Mouse (Mus musculus) midbrain, embryonic 14.5 days (tissue): Measurements from ENCODE around the gene Phc2. TPM values are rescaled to one million over a fixed set of nuclear protein-coding genes. Genes with fewer than 3 reads are reported as not detected.

Experiments used
- ATAC-seq: fragments of 200-750 bp; cut with Nextera tagmentation; 2 replicates; pipeline ENCODE4 v1.8.0; 2017; ENCODE audit warnings: moderate number of reproducible peaks, moderate library complexity; ENCODE audit not compliant: low FRiP score, low TSS enrichment
- DNase-seq: peaks from one replicate; pipeline ENCODE4 v3.0.0-alpha.2; 2015
- H3K27ac ChIP-seq: fragments of 300-500 bp; sonication (generic); replicated peaks from 2 replicates; pipeline ENCODE4 v1.5.1; 2014; ENCODE audit warnings: mild to moderate bottlenecking, low read depth, low read length, moderate library complexity
- H3K27me3 ChIP-seq: fragments of 300-500 bp; sonication (generic); 2 replicates; pipeline ENCODE4 v1.6.1; 2014; ENCODE audit warnings: low read length, control low read depth, mixed read lengths; ENCODE audit not compliant: control insufficient read depth, insufficient read depth
- H3K36me3 ChIP-seq: fragments of 300-500 bp; sonication (generic); 2 replicates; pipeline ENCODE4 v1.6.1; 2014; ENCODE audit warnings: low read length, control low read depth; ENCODE audit not compliant: control insufficient read depth, insufficient read depth
- H3K4me1 ChIP-seq: fragments of 300-500 bp; sonication (generic); 2 replicates; pipeline ENCODE4 v1.6.1; 2014; ENCODE audit warnings: mild to moderate bottlenecking, antibody characterized with exemption, low read length, control low read depth; ENCODE audit not compliant: control insufficient read depth, insufficient read depth
- H3K4me2 ChIP-seq: fragments of 300-500 bp; sonication (generic); 2 replicates; pipeline ENCODE4 v1.6.1; 2014; ENCODE audit warnings: mild to moderate bottlenecking, low read length, moderate library complexity
- H3K4me3 ChIP-seq: fragments of 300-500 bp; sonication (generic); replicated peaks from 2 replicates; pipeline ENCODE4 v1.5.1; 2014; ENCODE audit warnings: low read depth, low read length
- H3K9ac ChIP-seq: fragments of 300-500 bp; sonication (generic); replicated peaks from 2 replicates; pipeline ENCODE4 v1.6.1; 2014; ENCODE audit warnings: mild to moderate bottlenecking, low read length, moderate library complexity
- H3K9me3 ChIP-seq: fragments of 300-500 bp; sonication (generic); 2 replicates; pipeline ENCODE4 v1.6.1; 2016; ENCODE audit warnings: low read length, control low read depth, mixed read lengths; ENCODE audit not compliant: control insufficient read depth
- WGBS: fragments of 180-500 bp; shearing (Covaris S2); extraction: QIAGEN DNeasy Blood & Tissue Kit; methylation state at CpG from one replicate; pipeline ENCODE4 v1.1.7; 2014; 5-methylcytosine and 5-hydroxymethylcytosine counted together
- polyA plus RNA-seq: library from polyadenylated mRNA; unstranded; fragments of >200 nt; fragmentation: Nextera tagmentation; extraction: Ambion mirVana; gene quantifications from 2 replicates; pipeline ENCODE4 v1.2.1, GENCODE M21; 2014

The Phc2 gene
- polyA plus RNA-seq, 1 experiment from 2014 or later = 48.4 TPM

- ATAC-seq = no peak
- DNase-seq = no peak
- H3K4me1 ChIP-seq = no peaks in the 10 kb centered on the region
- 0 out of 2 replicates have a peak overlapping the region, but pooled peaks have one; percentile 20 for H3K27ac ChIP-seq
- no peak overlapping the region for H3K9ac ChIP-seq
- H3K9me3 ChIP-seq = no peaks in the 10 kb centered on the region
- H3K27me3 ChIP-seq = no peaks in the 10 kb centered on the region
- peaks cover 66% of the 10 kb centered on the region for H3K36me3 ChIP-seq
- 80% methylated on average over 7 of the region's 7 CpGs for WGBS
- H3K4me2 ChIP-seq = no peak overlapping the region
- no peak overlapping the region for H3K4me3 ChIP-seq
These were observed 99.1 kb downstream of the Phc2 start for GRCm38 (mm10) chr4:128753571-128753970.

DNA sequence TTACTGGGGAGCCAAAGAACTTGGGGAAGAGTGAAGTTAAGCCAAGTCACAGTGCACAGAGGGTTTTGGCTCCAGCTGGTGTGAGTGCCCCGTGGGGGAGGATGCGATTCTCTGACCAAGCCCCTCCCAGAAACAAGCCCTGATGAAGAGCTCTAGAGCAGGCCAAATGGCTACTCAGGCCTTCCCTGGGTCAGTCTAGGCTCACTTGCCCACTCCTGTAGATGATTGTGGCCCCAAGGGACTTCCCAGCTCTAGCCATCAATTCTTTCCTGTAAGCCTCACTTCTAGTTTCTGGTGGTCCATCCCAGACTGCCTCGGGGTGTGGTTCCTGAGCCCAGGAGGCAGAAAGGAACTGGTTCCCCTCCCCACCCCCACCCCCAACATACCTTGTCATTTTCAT, 100.6 kb downstream of the Phc2 start, which contains the start of gene A3galt2:
Gene A3galt2, plus strand, starts transcription at position 301 of the 400 bp plus-strand sequence.
- ATAC-seq = no peak
- Histone ChIP-seq H3K9me3 (no peaks in the 10 kb centered on the region), H3K36me3 (peaks cover 51% of the 10 kb centered on the region), H3K4me1 (no peaks in the 10 kb centered on the region), H3K27me3 (no peaks in the 10 kb centered on the region), H3K4me2 (no peak within 1 kb of the TSS), H3K4me3 (no peak within 1 kb of the TSS), H3K9ac (no peak within 1 kb of the TSS), H3K27ac (peak within 1 kb of the TSS; percentile 53)
- WGBS = 74% methylated on average over 3 of the region's 3 CpGs
- no peak for DNase-seq

- H3K4me3 ChIP-seq = no peak overlapping the region
- H3K9ac ChIP-seq = no peak overlapping the region
- DNase-seq = no peak
- peak overlapping the region; percentile 53 for H3K27ac ChIP-seq
- H3K9me3 ChIP-seq = no peaks in the 10 kb centered on the region
- no peak overlapping the region for H3K4me2 ChIP-seq
- H3K27me3 ChIP-seq = no peaks in the 10 kb centered on the region
- H3K36me3 ChIP-seq = peaks cover 43% of the 10 kb centered on the region
- 75% methylated on average over 7 of the region's 7 CpGs for WGBS
- no peak for ATAC-seq
- no peaks in the 10 kb centered on the region for H3K4me1 ChIP-seq
These were observed 101.4 kb downstream of the Phc2 start for GRCm38 (mm10) chr4:128755900-128756299.

DNA sequence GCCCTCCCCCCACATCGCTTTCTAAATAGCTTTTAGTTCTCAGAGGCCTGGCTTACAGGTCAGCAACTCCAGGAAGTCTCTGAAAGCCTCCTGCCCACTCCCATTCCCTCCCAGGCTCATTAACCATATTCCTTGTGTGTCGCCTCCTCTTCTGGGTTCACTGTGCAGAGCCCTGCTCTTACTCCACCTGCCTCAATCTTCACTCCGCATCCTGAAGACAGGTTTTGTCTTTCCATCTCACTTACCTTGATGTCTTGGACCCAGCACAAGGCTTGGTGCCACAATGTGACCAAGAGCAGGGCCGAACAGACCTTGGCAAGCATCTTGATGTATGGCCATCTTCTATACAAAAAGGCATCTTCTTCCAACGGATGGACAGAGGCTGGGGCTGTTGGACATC, 104.7 kb downstream of the Phc2 start:
- no peak overlapping the region for H3K4me2 ChIP-seq
- ATAC-seq = no peak
- H3K4me3 ChIP-seq = no peak overlapping the region
- H3K27ac ChIP-seq = no peak overlapping the region
- DNase-seq = no peak
- H3K27me3 ChIP-seq = no peaks in the 10 kb centered on the region
- no peak overlapping the region for H3K9ac ChIP-seq
- WGBS = 88% methylated on average over 5 of the region's 5 CpGs
- H3K9me3 ChIP-seq = 0 out of 2 replicates have a peak, but pooled peaks cover 7% of the 10 kb centered on the region
- H3K4me1 ChIP-seq = no peaks in the 10 kb centered on the region
- peaks cover 10% of the 10 kb centered on the region; the same call in 1 of the 2 replicates for H3K36me3 ChIP-seq

DNA sequence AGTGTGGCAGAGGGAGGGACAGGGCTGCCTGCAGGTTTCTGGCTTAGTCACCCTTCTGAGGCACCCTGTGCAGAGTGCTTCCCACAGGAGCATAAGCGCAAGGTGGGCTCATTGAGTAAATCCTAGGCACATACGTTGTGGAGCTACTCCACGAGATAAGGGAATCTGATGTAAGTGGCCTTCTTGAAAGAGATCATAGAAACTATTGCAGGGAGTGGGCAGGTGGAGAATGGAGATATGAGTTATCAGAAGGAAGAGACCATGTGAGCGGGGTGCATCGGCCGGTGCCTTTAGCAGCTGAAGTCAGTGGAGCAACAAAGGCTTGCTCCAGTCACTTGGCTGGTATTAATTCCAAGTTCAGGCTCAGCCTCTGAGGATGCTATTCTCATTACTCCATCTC, 105.5 kb downstream of the Phc2 start:
- H3K9me3 ChIP-seq = 0 out of 2 replicates have a peak, but pooled peaks cover 7% of the 10 kb centered on the region
- no peaks in the 10 kb centered on the region for H3K4me1 ChIP-seq
- no peaks in the 10 kb centered on the region for H3K27me3 ChIP-seq
- no peak overlapping the region for H3K27ac ChIP-seq
- H3K4me2 ChIP-seq = no peak overlapping the region
- H3K9ac ChIP-seq = no peak overlapping the region
- no peak overlapping the region for H3K4me3 ChIP-seq
- no peak for DNase-seq
- WGBS = 92% methylated on average over 6 of the region's 6 CpGs
- no peak for ATAC-seq
- peaks cover 6% of the 10 kb centered on the region; the same call in 1 of the 2 replicates for H3K36me3 ChIP-seq

DNA sequence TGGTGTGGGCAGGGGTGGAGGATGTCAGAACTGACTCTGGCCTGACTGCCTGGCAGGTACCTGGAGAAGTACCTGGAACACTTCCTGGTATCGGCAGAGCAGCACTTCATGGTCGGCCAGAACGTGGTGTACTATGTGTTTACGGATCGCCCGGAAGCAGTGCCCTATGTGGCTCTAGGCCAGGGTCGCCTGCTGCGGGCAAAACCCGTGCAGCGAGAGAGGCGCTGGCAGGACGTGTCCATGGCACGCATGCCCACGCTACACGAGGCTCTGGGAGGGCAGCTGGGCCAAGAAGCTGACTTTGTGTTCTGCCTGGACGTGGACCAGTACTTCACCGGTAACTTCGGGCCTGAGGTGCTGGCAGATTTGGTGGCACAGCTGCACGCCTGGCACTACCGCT, 112.4 kb downstream of the Phc2 start:
- no peak for DNase-seq
- Histone ChIP-seq H3K27me3 (no peaks in the 10 kb centered on the region), H3K27ac (no peak overlapping the region), H3K9ac (no peak overlapping the region), H3K4me2 (no peak overlapping the region), H3K4me3 (no peak overlapping the region), H3K4me1 (no peaks in the 10 kb centered on the region), H3K9me3 (0 out of 2 replicates have a peak, but pooled peaks cover 7% of the 10 kb centered on the region), H3K36me3 (peaks cover 2% of the 10 kb centered on the region)
- WGBS = 96% methylated on average over 20 of the region's 20 CpGs
- no peak for ATAC-seq

- H3K4me2 ChIP-seq = no peak overlapping the region
- H3K4me3 ChIP-seq = no peak overlapping the region
- ATAC-seq (no peak), DNase-seq (no peak)
- H3K27me3 ChIP-seq = no peaks in the 10 kb centered on the region
- H3K36me3 ChIP-seq = peaks cover 12% of the 10 kb centered on the region
- WGBS = 81% methylated on average over 13 of the region's 13 CpGs
- H3K27ac ChIP-seq = no peak overlapping the region
- H3K9me3 ChIP-seq = 0 out of 2 replicates have a peak, but pooled peaks cover 3% of the 10 kb centered on the region
- H3K4me1 ChIP-seq = no peaks in the 10 kb centered on the region
- no peak overlapping the region for H3K9ac ChIP-seq
These were observed 113.6 kb downstream of the Phc2 start for GRCm38 (mm10) chr4:128768120-128768519.

DNA sequence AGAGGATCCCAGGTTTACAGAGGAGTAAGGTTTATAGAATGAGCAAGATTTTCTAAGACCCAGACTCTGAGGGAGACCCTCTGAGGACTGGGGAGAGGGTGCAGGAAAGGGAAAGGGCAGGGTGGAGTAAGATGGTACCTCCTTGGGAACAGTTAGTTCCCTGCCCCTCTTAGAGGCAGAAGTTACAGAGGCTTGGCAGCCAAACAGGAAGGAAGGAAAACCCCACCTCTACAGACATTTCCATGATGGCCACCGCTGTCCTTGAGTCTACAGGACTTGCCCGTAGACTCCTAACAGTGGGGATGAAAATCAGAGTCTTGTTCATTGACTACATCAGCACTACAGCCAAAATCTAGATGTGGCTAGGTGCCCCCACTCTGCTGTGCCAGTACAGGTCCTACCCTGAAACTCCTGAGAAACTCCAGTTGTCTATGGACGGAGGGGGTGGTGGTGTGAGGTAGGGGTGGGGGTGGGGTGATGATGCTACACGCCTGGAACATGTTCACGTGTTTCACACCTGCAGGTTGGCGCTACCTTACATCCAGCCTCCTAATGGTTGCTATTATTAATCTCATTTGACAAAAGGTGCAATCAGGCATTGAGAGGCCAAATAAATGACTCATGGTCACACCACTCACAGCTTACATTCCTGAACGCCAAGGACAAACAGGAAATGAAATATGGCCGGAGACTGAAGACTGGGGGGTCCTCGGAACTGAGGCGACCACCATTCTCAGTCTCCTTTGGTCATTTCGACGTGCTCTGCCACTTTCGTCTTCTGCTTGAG, 115.3 kb downstream of the Phc2 start:
- 88% methylated on average over 13 of the region's 13 CpGs for WGBS
- DNase-seq (no peak), ATAC-seq (no peak)
- Histone ChIP-seq H3K27ac (no peak overlapping the region), H3K27me3 (no peaks in the 10 kb centered on the region), H3K9ac (no peak overlapping the region), H3K9me3 (no peaks in the 10 kb centered on the region), H3K4me1 (no peaks in the 10 kb centered on the region), H3K36me3 (peaks cover 28% of the 10 kb centered on the region), H3K4me3 (no peak overlapping the region), H3K4me2 (no peak overlapping the region)

GRCm38 (mm10) chr4:128770698-128771097, 116.2 kb downstream of the Phc2 start:
- H3K4me1 ChIP-seq = no peaks in the 10 kb centered on the region
- WGBS = 88% methylated on average over 5 of the region's 5 CpGs
- H3K9me3 ChIP-seq = no peaks in the 10 kb centered on the region
- no peak overlapping the region for H3K4me2 ChIP-seq
- no peak overlapping the region for H3K27ac ChIP-seq
- H3K4me3 ChIP-seq = no peak overlapping the region
- H3K27me3 ChIP-seq = no peaks in the 10 kb centered on the region
- no peak for DNase-seq
- H3K9ac ChIP-seq = no peak overlapping the region
- H3K36me3 ChIP-seq = peaks cover 37% of the 10 kb centered on the region
- no peak for ATAC-seq
